Mouse (Mus musculus): ENCODE measurements around the gene Adamts7.
A peak's percentile ranks its signal among the peaks of the same experiment; 100 is the strongest.

The Adamts7 gene

DNA sequence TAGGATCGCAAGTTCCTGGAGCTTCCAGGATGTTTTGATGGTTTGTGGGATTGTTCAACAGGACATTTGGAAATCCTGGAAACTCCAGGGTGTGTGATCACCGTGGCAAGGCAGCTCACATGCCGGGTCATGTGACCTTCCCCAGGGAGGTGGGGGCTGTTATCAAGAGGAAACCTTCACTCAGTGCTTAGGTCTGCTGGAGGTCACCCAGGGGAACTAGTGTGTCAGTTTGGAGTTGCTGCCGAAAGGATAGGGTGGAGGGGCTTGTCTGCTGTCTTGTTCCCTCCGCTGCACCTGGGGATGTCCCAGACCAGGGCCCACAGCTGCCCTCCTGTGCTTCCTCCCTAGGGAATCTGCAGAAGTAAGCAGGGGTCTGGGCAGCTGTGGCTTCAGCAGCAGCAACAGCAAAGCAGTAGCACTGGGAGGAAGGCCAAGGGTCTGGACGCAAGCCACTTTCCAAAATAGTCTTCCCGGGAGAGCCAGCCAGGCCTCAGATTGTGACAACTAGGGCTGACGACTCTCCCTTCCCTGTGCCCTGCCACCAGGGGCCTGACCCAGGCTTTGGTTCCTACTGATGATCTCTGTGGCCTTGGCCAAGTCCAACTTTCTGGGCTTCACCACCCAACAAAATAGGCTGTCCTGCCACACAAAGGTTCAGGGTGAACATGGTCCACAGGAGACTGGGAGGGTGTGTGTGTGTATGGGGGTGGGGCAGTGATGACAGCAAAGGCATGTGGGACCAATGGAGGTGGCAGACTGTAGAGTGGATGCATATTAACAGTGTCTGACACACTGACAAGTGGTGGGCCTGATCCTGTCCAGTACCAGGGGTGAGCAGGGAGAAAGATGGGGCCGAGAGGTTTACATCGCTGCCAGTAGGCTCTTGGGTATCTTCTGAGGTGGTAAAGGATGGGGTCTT is 35.9 kb downstream of the Adamts7 start:
- DNase-seq, result no peak

DNA sequence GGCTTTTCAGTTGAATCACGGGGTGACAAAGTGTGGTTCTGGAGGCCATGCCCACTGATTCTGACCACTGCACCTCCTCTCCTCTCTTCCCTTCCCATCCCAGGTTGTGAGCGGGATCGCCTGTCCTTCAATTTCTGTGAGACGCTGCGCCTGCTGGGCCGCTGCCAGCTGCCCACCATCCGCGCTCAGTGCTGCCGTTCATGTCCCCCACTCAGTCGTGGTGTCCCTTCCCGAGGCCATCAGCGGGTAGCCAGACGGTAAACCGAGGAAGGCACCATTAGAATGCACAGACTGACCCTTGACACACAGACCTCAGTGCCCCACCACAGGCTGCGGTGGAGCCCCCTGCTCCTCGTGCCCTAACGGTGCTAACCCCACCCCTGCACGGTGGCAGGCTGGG is 36.7 kb downstream of the Adamts7 start:
- DNase-seq, result no peak

DNA sequence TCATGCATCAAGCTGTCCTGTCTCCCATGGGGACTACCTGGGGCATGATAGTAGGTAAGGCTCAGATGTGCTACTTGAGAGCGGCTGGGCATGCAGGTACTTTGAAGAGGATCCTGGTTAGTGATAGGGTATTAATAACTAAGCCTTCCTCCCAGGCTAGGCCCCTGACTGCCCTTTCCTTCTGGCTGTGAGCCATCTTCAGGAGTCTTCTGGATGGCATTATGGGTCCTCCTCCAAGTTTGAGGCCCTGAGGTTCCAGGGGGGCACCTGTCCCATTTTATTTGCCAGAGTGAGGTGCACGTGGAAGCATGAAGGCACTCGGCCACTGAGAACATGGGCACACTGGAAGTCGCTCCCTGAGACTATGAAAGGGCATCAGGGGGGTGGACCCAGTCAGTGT is 37.6 kb downstream of the Adamts7 start:
- DNase-seq, result no peak

DNA sequence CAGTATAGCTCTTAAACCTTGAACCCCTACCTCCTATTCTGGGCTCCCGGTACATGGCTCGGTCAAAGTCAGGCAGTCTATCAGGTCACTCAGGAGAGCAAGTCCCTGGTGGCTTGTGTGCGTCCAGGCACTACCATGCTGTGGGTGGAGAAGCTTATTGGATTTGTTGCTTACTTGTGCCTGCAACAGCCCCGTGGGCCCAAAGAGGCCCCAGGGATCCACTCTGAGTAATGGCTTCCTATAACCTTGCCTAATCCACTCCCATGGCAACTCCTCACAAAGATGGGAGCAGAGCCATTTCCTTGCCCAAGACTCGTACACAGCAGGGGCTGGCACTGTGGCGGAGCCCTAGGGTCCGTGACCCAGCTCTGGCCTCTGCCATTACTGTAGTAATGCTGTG is 38.2 kb downstream of the Adamts7 start:
- DNase-seq, result no peak

DNA sequence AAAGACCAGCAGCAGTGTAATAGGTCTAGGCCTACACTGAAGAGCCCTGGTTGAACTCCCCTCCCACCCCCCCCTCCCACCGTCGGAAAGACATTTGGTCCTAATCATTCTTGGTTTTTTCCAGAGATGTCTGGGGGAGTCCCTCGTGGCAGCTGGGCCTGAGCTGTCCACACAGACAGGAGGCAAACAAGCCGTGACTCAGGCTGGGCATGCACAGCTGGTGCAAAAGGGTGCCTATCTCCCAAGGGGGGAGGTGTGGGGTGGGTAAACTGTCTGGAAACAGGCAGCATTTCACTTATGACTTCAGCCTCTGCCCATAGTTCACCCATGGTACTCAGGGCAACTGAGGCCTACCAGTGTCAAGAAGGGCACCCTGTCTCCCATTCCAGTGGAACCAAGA is 38.7 kb downstream of the Adamts7 start:
- DNase-seq, result no peak

DNA sequence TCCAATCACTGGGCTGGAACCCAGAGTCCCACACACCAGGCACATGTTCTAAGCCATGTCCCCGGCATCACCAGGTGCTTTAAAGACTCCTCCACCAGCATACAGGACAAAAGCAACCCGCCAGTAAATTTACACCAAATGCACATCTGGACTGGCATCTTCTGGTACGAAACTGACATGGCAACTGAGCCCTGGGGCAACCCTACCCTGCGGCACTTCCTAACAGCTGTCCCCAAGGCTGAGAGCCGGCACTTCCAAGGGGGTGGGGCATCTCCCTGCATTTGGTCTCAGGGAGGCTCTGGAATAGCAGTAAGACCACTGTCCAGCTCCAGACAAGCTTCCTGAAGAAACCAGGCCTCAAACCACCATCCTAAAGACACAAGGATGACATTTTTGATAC is 40.4 kb downstream of the Adamts7 start:
- DNase-seq, result no peak

DNA sequence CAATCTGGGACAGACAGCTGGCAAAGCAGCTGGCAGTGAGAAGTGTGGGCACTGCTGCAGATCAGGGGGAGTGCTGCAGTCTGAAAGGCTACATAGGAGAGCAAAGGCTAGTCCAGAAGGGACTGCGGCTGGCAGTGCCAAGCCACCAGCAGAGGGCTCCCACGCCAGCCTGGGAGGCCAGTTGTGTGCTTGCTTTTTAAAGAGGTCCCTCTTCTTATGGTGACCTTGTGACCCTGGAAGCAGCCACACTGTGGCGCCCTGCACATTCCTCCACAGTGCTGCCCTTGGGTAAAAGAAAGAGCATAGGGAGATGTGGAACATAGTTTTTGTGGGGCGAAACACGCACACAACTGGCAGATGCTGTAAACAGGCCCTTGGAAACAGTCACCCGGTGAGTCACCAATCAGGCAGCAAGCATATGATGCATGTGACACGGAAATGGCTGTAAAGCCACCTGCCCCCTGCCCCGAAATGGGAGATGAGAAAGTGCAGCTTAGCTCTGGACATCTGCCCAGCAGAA is 41.6 kb downstream of the Adamts7 start:
- DNase-seq, result no peak

DNA sequence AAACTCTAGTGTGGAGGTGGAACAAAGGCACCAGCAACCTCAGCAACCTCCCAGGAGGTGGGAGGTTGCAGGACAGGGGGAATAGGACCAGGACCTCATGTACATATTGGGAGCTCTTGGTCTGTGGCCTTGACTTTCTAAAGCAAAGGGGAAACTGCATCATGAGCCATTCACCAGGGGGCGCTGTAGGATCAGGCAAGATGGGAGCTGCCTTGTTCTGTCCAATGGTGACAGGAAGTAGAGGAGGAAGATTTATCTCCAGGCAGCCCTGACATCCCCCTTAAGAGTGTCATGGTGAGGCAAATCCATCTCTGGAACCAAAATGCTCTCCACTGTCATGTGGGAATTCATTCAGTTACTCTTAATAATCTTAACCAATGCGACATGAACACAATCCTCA is 43.6 kb downstream of the Adamts7 start:
- DNase-seq, result peak; percentile 89

DNA sequence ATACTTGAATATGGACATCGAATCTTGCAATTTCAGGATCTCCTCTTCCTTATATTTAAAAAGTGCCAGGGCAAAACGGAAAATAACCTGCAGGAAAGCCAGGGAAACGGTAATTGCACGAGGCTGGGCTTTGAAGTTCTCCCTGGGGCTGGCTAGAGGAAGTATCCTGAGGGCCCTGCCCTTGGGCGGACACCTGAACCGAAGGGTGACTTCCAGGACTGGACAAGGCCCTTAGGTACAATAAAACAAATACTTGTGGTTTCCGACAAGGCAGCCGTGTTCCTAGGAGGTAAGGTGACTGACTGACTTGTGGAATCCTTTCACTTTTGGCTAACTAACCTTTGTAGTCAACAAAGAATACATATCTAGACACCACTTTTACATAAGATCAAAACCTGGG is 44.9 kb downstream of the Adamts7 start:
- no peak for DNase-seq

DNA sequence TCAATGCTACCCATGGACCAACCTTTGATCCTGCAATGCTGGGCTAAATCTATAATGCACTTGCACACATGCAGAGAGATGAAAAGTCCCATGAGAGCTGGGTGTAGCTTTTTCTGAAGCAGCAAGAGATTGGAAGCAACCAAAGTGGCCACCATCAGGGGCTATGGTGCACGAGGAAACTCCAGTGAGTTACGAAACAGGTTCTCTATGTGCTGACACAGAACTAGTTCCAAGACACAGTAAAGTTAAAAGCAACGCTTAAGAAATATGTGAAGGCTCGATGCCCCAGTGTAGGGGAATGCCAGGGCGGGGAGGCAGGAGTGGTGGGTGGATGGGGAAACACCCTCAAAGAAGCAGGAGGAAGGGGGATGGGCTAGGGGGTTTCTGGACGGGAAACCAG is 45.8 kb downstream of the Adamts7 start:
- no peak for DNase-seq

DNA sequence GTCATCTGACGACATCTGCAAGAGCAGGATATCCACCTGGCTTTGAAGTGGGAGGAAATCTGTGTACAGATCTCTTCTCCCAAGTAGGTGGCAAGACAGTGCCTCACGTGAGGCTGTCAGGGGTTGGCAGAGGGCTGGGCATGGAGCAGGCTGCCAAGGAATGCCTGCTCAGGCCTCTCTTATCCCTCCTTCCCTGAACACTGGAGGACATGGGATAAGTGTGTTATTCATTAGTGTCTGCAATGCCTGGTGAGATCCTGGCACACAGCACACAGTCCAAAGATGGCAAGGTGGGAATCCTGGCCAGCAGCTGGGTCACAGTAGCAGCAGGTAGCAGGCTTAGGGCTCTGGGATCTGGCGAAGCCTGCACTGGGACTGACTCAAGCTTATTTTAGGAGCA is 50.3 kb downstream of the Adamts7 start:
- DNase-seq, result no peak

DNA sequence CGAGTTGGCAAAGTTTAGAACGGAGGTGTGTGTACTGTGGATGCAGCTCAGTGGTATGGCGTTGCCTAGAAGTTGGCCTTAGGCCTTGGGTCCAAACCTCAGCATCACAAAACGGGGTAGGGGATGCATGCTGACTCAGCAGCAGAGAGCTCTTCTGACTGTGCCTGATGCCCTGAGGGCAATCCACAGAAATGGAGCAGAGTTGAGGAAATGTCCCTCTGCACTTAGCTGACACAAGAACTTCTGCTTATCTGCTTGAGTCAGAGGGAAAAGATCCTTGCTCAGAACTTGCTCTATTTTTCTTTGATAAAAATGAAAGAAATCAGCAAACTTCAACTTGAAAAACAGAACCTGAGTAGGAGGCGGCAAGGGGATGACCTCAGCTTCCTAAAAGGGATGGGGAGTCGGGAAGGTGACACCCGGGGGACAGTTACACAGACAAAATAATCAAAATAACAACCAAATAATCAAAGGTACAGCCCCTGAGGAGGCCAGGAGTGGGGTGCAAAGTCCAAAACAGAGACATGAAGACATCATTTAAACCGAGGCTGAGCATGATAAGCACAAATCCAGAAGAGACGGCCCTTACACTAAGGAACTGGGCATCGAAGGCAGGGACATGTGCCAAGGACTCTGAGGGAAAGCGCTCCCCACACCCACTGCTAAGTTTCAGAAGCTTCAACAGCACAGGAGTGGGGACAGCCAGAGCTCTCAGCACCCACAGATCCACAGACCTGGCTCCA is 53.6 kb downstream of the Adamts7 start:
- DNase-seq, result no peak

DNA sequence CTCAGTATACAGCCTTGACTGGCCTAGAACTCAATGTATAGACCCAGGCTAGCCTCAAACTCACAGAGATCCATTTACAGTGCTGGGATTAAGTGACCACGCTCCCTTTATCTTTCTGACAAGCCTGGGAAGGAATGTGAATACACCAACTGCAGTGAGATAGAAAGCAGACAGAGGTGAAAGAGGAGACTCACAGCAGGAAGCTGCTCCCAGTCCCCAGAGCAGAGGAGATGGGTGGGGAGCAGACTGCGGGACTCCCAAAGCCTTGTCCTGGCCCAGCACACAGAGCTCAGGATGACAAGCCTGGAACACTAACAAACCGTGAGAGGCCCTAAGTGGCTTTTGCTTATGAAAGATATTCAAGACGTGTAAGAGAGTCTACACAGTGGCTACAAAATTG is 54.6 kb downstream of the Adamts7 start:
- no peak for DNase-seq

DNA sequence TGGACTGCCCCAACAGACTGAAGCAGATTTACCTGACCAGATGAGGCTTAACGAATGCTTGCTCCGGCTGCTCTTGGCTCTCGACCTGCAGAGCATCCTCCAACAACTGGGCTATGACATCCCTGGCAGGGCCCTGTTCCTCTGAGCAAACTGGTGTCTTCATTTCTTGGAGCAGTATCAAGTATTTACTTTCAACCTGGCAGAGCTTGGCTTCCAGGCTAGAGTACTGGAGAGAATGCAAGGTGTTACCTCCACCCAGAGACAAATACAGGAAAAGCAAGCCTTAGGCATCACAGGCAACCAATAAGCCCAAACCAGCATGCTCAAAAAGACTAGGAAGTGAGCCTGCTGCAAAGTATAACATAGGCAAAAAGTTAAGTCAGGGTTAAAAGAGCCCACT is 59.4 kb downstream of the Adamts7 start:
- no peak for DNase-seq

DNA sequence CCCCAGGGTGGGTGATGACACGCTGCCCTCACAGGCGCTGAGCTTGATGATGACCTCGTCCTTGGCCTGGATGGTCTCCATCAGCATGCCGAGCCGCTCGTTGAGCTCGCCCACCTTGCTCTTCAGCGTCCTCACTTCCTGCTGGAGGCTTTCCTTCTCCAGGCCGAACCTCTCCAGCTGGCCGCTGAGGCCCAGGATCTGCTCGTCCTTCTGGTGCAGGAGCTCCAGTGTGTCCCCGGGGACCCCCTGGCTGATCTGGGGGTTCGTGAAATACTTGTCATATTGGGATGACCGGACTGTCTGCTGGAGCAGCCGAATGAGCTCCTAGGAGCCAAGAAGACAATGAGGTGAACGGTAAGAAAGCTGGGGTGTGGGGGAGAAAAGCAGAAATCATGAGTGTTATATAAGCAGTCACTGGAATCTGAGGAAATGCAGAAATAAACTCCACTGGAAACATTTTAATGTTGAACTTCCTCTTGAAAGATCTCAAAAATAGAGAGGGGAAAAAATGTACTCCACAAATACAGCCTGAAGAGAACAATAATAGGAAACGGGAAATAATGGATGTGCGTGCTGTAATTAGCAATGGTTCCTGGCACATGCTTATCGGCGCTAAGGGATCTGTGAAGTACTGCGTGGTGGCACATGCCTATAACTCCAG is 63.3 kb downstream of the Adamts7 start:
- no peak for DNase-seq

DNA sequence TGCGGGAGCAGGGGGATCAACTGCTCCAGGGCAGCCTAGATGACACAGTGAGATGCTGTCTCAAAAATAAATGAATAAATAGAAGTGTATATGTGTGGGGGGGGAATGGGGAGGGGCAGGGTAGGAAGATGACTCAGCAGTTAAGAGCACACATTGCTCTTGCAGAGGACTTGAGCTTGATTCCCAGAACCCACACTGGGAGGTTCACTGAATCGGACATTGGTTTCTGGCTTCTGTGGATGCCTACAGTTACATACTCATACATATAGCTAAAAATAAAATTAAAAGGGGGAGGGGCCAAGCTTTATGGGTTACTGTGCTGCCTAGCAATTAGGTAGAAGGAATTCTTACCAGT is 63.9 kb downstream of the Adamts7 start:
- DNase-seq, result no peak

DNA sequence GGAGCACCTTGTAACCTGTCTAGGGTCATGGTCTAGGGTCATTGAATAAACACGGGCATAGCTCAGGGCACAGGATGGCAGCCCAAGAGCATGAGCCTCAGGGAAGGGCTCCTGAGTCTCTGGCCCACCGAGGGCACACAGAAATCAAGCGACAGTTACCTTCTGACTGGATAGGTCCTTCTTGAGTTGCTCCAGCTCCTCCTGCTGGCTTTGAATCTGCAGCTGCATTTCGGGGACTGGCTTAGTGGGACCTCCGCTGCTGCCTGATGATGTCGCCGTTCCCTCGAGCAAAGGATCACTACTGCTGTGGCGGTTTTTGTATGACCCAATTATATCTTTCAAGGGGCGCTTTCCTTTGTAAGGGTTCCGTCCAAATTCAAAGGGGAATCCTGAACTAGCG is 64.3 kb downstream of the Adamts7 start:
- DNase-seq, result no peak

DNA sequence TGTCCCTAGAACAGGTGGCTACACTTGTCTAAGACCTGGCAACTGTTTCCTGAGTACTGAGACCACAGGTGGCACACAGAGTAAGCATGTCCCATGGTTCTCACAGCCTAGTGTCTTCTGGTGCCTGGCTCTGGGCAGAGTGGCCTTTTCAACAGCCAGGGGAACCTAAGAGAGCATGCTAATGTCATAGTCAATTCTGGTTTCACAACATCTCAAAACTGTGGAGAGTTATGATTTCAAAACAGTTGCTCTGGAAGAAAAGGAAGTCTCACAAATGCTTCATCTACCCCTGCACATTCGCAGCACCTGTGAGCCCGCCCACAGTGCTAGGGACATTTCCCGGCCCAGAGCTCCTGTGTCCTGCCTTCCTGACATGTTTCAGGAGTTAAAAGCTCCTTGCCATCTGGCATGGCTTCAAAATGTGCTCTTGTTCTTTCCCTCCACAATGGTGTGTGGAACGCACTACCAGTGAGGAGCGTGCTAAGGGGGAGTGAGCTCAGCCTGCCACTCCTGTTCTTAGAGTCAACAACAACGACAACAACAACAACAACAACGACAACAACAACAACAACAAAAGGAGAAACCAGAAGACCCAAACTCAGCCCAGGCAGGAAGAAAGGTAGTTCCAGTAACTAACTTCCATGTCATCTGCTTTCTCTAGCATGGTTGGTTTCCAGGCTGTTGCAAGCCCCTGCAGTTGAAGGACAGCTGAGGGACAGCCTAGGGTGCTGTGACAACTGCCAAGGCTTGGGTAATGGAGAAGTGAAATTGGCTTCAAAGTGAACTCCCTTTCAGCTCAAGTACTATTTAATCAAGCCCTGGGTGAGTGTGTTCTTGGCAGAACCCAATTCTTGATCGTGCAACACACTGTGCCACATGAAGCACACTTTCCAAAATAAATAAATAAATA is 70.2 kb downstream of the Adamts7 start:
- no peak for DNase-seq

DNA sequence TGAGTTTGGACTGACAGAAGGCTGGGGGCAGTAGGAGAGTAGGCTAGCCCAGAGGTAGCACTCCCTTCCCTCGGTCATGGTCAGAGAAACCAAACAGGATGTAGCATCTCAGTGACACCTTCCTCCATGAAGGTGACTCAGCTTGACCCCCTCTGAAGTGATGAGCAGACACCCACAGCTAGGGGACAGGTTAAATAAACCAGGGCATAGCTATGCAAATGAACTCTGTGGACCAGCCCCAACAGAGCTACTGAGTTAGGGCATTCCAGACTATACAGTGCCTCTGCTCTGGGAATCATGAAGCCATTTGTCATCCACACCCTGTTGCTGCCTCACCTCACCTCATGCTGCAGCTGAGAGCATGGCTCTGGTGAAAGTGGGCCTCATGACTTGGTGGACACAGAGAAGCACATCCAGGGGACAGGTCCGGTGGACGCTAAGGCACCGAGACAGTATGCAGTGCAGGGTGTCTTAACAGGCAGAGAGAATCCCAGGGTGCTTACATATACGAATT is 71.1 kb downstream of the Adamts7 start:
- DNase-seq, result no peak

DNA sequence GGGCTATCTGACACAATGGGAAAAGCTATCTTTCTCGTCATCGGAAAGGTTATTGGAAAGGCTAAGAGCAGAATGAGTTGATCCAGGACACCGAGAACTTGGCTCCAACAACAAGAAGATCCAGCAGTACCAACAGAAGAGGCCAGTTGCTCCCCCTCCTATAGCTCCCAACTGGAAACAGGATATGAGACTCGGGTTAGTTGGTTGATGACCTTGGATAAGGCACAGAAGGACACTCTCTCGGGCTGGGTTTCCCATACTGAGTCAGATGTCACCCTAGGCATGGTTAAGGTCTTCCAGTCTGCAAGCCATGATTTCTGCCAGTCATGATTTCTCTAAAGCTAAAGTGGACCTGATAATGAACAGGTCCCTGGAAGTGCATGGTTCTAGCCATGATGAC is 71.9 kb downstream of the Adamts7 start:
- no peak for DNase-seq

DNA sequence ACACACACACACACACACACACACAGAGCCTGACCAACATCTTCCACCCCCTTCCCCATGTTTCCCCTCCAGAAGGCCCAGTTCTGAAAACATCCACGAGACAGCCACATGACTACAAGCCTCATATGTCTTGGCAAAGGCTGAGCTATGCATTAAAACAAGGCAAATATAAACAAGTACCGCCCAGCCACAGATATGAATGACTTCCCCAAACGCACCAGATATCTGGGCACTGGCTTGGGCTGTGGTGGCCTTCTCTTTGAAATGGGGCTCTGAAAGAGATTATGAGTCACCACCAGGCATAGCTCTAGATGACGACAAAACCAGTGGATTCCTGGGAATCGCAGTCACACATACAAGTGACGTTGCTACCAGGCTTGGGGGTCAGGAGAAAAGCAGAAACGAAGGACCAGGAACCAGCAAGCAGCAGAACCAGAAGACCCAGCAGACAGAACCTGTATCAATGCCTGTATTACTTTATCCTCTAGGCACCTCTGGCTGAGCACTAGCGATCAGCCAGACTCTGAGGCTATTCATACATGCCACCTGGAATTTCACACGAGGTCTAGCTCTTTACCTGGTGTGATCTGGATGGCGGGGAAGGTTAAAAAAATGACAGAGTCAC is 72.5 kb downstream of the Adamts7 start:
- DNase-seq, result no peak

DNA sequence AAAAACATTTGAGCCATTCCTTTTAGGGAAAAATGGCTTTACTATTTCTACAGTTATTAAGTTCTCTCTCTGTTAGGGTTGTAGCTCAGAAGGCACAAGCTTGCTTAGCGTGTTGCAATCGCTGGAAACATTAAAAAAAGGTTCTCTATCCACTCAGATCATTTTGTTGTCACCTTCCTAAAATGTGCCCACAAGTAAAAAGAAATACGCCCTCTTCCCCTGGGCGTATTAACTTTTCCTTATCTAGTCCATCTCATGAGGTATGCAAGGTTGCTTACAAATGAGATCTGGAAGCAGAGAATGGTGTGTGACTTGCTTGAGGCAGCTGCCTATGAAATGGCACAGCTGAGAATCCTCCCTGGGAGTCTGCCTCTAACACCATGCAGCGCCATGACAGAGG is 73.9 kb downstream of the Adamts7 start:
- no peak for DNase-seq
